Mouse (Mus musculus) testis, adult 2 months (tissue): ENCODE results near the gene Ccdc18. TPM values are rescaled to one million over a fixed set of nuclear protein-coding genes. Genes with fewer than 3 reads are reported as not detected.

Experiments
- H3K27ac ChIP-seq: fragments of 200-500 bp; 2 replicates; pipeline ENCODE4 v1.5.1; 2012; ENCODE audit warnings: low read depth, low read length; ENCODE audit not compliant: control insufficient read depth, insufficient read depth
- H3K27me3 ChIP-seq: fragments of 200-500 bp; 2 replicates; pipeline ENCODE4 v1.6.1; 2012; ENCODE audit warnings: mild to moderate bottlenecking, low read length, moderate library complexity; ENCODE audit not compliant: control insufficient read depth, insufficient read depth
- H3K36me3 ChIP-seq: fragments of 200-500 bp; 2 replicates; pipeline ENCODE4 v1.6.1; 2012; ENCODE audit warnings: mild to moderate bottlenecking, low read length; ENCODE audit not compliant: control insufficient read depth, insufficient read depth
- H3K4me1 ChIP-seq: fragments of 200-500 bp; 2 replicates; pipeline ENCODE4 v1.6.1; 2012; ENCODE audit warnings: low read length; ENCODE audit not compliant: control insufficient read depth, insufficient read depth
- H3K4me3 ChIP-seq: fragments of 200-500 bp; 2 replicates; pipeline ENCODE4 v1.5.1; 2012; ENCODE audit warnings: low read depth, mild to moderate bottlenecking, low read length, moderate library complexity, mixed read lengths; ENCODE audit not compliant: control insufficient read depth
- CTCF ChIP-seq: fragments of 200-500 bp; IDR thresholded peaks from 2 replicates; pipeline ENCODE4 v1.5.1; 2012; ENCODE audit warnings: low read depth, mild to moderate bottlenecking, inconsistent platforms, low read length, moderate library complexity; ENCODE audit not compliant: control insufficient read depth, insufficient read depth, insufficient replicate concordance
- POLR2A ChIP-seq: fragments of 200-500 bp; IDR thresholded peaks from 2 replicates; pipeline ENCODE4 v1.6.1; 2012; ENCODE audit warnings: low read depth, mild to moderate bottlenecking, inconsistent platforms, low read length, moderate library complexity; ENCODE audit not compliant: control insufficient read depth
- polyA plus RNA-seq: library from polyadenylated mRNA; depleted of rRNA; stranded (reverse); fragments of >200 nt; gene quantifications from 2 replicates; pipeline ENCODE4 v1.2.3, GENCODE M21; 2012

The Ccdc18 gene
- polyA plus RNA-seq, 1 experiment = 1.3 TPM

DNA sequence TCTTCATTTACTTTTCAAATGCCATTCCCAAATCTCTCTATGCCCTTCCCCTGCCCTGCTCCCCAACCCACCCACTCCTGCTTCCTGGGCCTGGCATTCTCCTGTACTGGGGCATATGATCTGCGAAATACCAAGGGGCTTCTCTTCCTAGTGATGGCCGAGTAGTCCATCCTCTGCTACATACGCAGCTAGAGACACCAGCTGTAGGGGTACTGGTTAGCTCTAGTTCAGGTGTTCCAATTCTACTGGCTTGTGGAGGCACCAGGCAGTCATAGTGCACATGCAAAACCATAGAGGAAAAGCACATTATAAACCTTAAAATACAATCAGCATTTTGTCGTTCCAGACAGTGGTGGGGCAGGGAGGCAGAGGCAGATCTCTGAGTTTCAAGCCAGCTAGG lies 15.0 kb upstream of the Ccdc18 start:
- no peak for TF ChIP-seq CTCF
- H3K4me1 ChIP-seq = no peaks in the 10 kb centered on the region

DNA sequence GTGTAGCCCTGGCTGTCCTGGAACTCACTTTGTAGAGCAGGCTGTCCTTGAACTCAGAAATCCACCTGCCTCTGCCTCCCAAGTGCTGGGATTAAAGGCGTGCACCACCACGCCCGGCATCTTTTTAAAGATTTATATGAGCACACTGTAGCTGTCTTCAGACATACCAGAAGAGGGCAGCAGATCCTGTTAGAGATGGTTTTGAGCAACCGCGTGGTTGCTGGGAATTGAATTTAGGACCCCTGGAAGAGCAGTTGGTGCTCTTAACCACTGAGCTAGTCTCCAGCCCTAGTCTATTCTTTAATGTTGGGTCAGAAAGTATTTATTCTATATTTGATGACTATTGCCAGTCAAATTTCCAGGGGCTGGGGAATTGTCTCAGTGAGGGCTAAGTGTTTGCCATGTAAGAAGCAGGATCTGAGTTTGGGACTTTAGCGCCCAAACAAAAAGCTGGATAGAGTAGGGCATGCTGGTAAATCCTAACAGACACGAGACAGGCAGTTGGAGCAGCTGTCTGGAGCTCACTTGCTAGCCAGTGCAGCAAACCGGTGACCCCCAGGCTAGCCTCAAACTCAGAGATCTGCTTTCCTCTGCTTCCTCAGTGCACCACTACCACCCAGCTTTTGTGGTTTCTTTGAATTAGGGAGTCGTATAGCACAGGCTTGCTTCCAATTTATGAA lies 12.3 kb upstream of the Ccdc18 start:
- no peak overlapping the region for H3K4me3 ChIP-seq
- no peaks in the 10 kb centered on the region for H3K27me3 ChIP-seq
- no peak overlapping the region for H3K27ac ChIP-seq
- no peaks in the 10 kb centered on the region for H3K4me1 ChIP-seq
- H3K36me3 ChIP-seq = no peaks in the 10 kb centered on the region
- no peak for TF ChIP-seq CTCF
- no peak for TF ChIP-seq POLR2A

More for the DNA sequence above, 15.0 kb upstream of the Ccdc18 start:
- Histone ChIP-seq H3K27me3 (no peaks in the 10 kb centered on the region), H3K4me3 (no peak overlapping the region), H3K27ac (no peak overlapping the region), H3K36me3 (no peaks in the 10 kb centered on the region)

GRCm38 (mm10) chr5:108131849-108132440 lies 730 bp upstream of the Ccdc18 start:
- Histone ChIP-seq H3K4me1 (no peaks in the 10 kb centered on the region), H3K36me3 (peaks cover 2% of the 10 kb centered on the region), H3K4me3 (peak overlapping the region; percentile 98), H3K27ac (peak overlapping the region; percentile 97), H3K27me3 (no peaks in the 10 kb centered on the region)
- TF ChIP-seq POLR2A (no peak), CTCF (no peak)

DNA sequence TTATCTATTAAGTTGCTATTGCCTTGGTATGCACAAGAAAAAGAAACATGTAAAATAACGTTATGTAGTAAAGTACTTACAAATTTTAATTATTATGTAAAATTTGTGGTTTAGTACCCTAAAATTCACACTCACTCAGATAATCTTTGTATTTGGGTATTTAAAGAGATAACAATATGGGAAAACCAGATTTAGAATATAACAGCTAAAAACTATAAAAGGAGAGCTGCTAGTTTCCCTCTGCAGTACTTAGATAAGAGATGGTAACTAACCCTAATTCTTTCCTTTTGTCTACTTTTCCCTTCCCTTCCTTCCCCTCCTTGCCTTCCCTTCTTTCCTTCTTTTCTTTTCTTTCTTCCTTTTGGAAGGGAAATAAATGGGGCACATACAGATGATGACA lies 19.9 kb downstream of the Ccdc18 start:
- Histone ChIP-seq H3K27ac (no peak overlapping the region), H3K36me3 (no peaks in the 10 kb centered on the region), H3K27me3 (no peaks in the 10 kb centered on the region), H3K4me1 (no peaks in the 10 kb centered on the region), H3K4me3 (no peak overlapping the region)
- TF ChIP-seq POLR2A (no peak), CTCF (no peak)

DNA sequence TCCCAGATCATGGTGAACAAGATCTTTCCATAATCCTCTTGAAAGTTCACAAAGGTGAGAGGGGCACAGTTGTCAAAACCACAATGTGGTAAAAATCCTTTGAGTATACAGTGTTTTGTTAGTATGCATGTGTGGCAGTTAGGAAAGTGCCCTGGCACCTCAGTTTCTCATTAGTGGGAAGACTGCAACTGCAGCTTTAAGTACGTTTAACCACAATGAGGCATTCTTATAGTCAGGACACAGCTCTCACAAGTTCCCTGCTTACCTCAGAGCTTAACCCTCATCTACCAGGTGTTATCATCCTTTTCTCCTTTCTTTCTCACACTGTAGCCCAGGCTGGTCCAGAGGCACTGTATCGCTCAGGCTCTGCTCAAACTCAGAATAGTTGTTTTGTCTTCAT lies 28.1 kb downstream of the Ccdc18 start:
- H3K27ac ChIP-seq = no peak overlapping the region
- peaks cover 1% of the 10 kb centered on the region; the same call in 1 of the 2 replicates for H3K36me3 ChIP-seq
- no peaks in the 10 kb centered on the region for H3K4me1 ChIP-seq
- H3K4me3 ChIP-seq = no peak overlapping the region
- TF ChIP-seq CTCF = no peak
- TF ChIP-seq POLR2A = no peak
- no peaks in the 10 kb centered on the region for H3K27me3 ChIP-seq

- Histone ChIP-seq H3K36me3 (peaks cover 1% of the 10 kb centered on the region; the same call in 1 of the 2 replicates), H3K27me3 (no peaks in the 10 kb centered on the region)
- no peak for TF ChIP-seq CTCF
- no peak for TF ChIP-seq POLR2A
Measured at GRCm38 (mm10) chr5:108163695-108164094, 31.0 kb downstream of the Ccdc18 start.

GRCm38 (mm10) chr5:108184050-108184449 lies 51.4 kb downstream of the Ccdc18 start:
- H3K27me3 ChIP-seq = no peaks in the 10 kb centered on the region
- TF ChIP-seq CTCF = no peak
- TF ChIP-seq POLR2A = no peak
- H3K4me3 ChIP-seq = no peak overlapping the region
- H3K36me3 ChIP-seq = no peaks in the 10 kb centered on the region
- H3K27ac ChIP-seq = no peak overlapping the region
- no peaks in the 10 kb centered on the region for H3K4me1 ChIP-seq

More at GRCm38 (mm10) chr5:108163695-108164094, 31.0 kb downstream of the Ccdc18 start:
- Histone ChIP-seq H3K27ac (no peak overlapping the region), H3K4me1 (no peaks in the 10 kb centered on the region), H3K4me3 (no peak overlapping the region)
